Mouse (Mus musculus) limb, embryonic 11.5 days (tissue): ENCODE data around the gene Rfxank. TPM values are rescaled to one million over a fixed set of nuclear protein-coding genes. Genes with fewer than 3 reads are reported as not detected.

Experiments
- ATAC-seq: fragments of 200-750 bp; cut with Nextera tagmentation; 2 replicates; pipeline ENCODE4 v1.8.0; 2017; ENCODE audit warnings: low read depth; ENCODE audit not compliant: insufficient number of reproducible peaks, low FRiP score, low TSS enrichment
- DNase-seq: peaks from one replicate; pipeline ENCODE4 v3.0.0-alpha.2; 2015; ENCODE audit warnings: low spot score
- H3K27ac ChIP-seq: fragments of 300-500 bp; sonication (generic); replicated peaks from 2 replicates; pipeline ENCODE4 v1.5.1; 2014; ENCODE audit warnings: low read depth, mild to moderate bottlenecking, low read length
- H3K27me3 ChIP-seq: fragments of 300-500 bp; sonication (generic); 2 replicates; pipeline ENCODE4 v1.6.1; 2014; ENCODE audit warnings: mild to moderate bottlenecking, low read length, mixed read lengths; ENCODE audit not compliant: control insufficient read depth, insufficient read depth
- H3K36me3 ChIP-seq: fragments of 300-500 bp; sonication (generic); 2 replicates; pipeline ENCODE4 v1.6.1; 2014; ENCODE audit warnings: mild to moderate bottlenecking, low read length, moderate library complexity, mixed read lengths; ENCODE audit not compliant: control insufficient read depth, insufficient read depth
- H3K4me1 ChIP-seq: fragments of 300-500 bp; sonication (generic); 2 replicates; pipeline ENCODE4 v1.6.1; 2014; ENCODE audit warnings: low read length, mixed read lengths; ENCODE audit not compliant: control insufficient read depth, insufficient read depth
- H3K4me2 ChIP-seq: fragments of 300-500 bp; sonication (generic); 2 replicates; pipeline ENCODE4 v1.6.1; 2014; ENCODE audit warnings: low read depth, mild to moderate bottlenecking, moderate library complexity; ENCODE audit not compliant: severe bottlenecking
- H3K4me3 ChIP-seq: fragments of 300-500 bp; sonication (generic); 2 replicates; pipeline ENCODE4 v1.5.1; 2014; ENCODE audit warnings: low read depth, low read length
- H3K9ac ChIP-seq: fragments of 300-500 bp; sonication (generic); 2 replicates; pipeline ENCODE4 v1.6.1; 2014; ENCODE audit warnings: mild to moderate bottlenecking, low read length
- H3K9me3 ChIP-seq: fragments of 300-500 bp; sonication (generic); 2 replicates; pipeline ENCODE4 v1.6.1; 2016; ENCODE audit warnings: low read length; ENCODE audit not compliant: control insufficient read depth
- WGBS: fragments of 180-500 bp; shearing (Covaris S2); extraction: QIAGEN DNeasy Blood & Tissue Kit; methylation state at CpG from one replicate; pipeline ENCODE4 v1.1.7; 2014; 5-methylcytosine and 5-hydroxymethylcytosine counted together
- polyA plus RNA-seq: library from polyadenylated mRNA; unstranded; fragments of >200 nt; fragmentation: Nextera tagmentation; extraction: Ambion mirVana; gene quantifications from 2 replicates; pipeline ENCODE4 v1.2.1, GENCODE M21; 2014

The Rfxank gene
- polyA plus RNA-seq, 1 experiment from 2014 or later = 20.0 TPM

- DNase-seq (no peak), ATAC-seq (no peak)
- Histone ChIP-seq H3K9ac (no peak overlapping the region), H3K4me2 (no peak overlapping the region), H3K27me3 (peaks cover 56% of the 10 kb centered on the region), H3K4me1 (no peaks in the 10 kb centered on the region), H3K36me3 (no peaks in the 10 kb centered on the region), H3K9me3 (no peaks in the 10 kb centered on the region; the same call in 1 of the 2 replicates), H3K27ac (no peak overlapping the region), H3K4me3 (no peak overlapping the region)
- WGBS = 42% methylated on average over 23 of the region's 23 CpGs
These were observed 27.7 kb downstream of the Rfxank start for GRCm38 (mm10) chr8:70111192-70111795.

- H3K4me1 ChIP-seq = no peaks in the 10 kb centered on the region
- ATAC-seq = no peak
- 96% methylated on average over 2 of the region's 2 CpGs for WGBS
- no peak overlapping the region for H3K4me2 ChIP-seq
- no peak overlapping the region for H3K9ac ChIP-seq
- peaks cover 55% of the 10 kb centered on the region for H3K27me3 ChIP-seq
- H3K9me3 ChIP-seq = no peaks in the 10 kb centered on the region; the same call in 1 of the 2 replicates
- no peak for DNase-seq
- H3K4me3 ChIP-seq = no peak overlapping the region
- no peaks in the 10 kb centered on the region for H3K36me3 ChIP-seq
- no peak overlapping the region for H3K27ac ChIP-seq
These were observed 28.5 kb downstream of the Rfxank start for GRCm38 (mm10) chr8:70110451-70110850.

GRCm38 (mm10) chr8:70104922-70105321 is 34.0 kb downstream of the Rfxank start:
- 79% methylated on average over 7 of the region's 7 CpGs for WGBS
- Histone ChIP-seq H3K27ac (no peak overlapping the region), H3K4me1 (no peaks in the 10 kb centered on the region), H3K27me3 (peaks cover 3% of the 10 kb centered on the region), H3K36me3 (no peaks in the 10 kb centered on the region), H3K9ac (no peak overlapping the region), H3K4me3 (no peak overlapping the region), H3K4me2 (no peak overlapping the region), H3K9me3 (no peaks in the 10 kb centered on the region)
- no peak for ATAC-seq
- DNase-seq = no peak

- H3K36me3 ChIP-seq = no peaks in the 10 kb centered on the region
- no peak overlapping the region for H3K4me2 ChIP-seq
- H3K27me3 ChIP-seq = peaks cover 3% of the 10 kb centered on the region; the same call in 1 of the 2 replicates
- H3K9ac ChIP-seq = no peak overlapping the region
- no peaks in the 10 kb centered on the region for H3K9me3 ChIP-seq
- H3K4me3 ChIP-seq = no peak overlapping the region
- no peak overlapping the region for H3K27ac ChIP-seq
- no peak for ATAC-seq
- 21% methylated on average over 6 of the region's 6 CpGs for WGBS
- no peak for DNase-seq
- no peaks in the 10 kb centered on the region for H3K4me1 ChIP-seq
These were observed 34.4 kb downstream of the Rfxank start for GRCm38 (mm10) chr8:70104506-70104905.

- H3K4me2 ChIP-seq = no peak overlapping the region
- H3K4me1 ChIP-seq = no peaks in the 10 kb centered on the region
- no peaks in the 10 kb centered on the region for H3K27me3 ChIP-seq
- no peak overlapping the region for H3K9ac ChIP-seq
- no peak for DNase-seq
- H3K4me3 ChIP-seq = no peak overlapping the region
- H3K9me3 ChIP-seq = no peaks in the 10 kb centered on the region
- no peaks in the 10 kb centered on the region for H3K36me3 ChIP-seq
- no peak overlapping the region for H3K27ac ChIP-seq
- ATAC-seq = no peak
- 81% methylated on average over 8 of the region's 8 CpGs for WGBS
These were observed 38.7 kb downstream of the Rfxank start for GRCm38 (mm10) chr8:70100241-70100640.

GRCm38 (mm10) chr8:70099276-70099675 is 39.7 kb downstream of the Rfxank start:
- H3K4me2 ChIP-seq = no peak overlapping the region
- no peaks in the 10 kb centered on the region for H3K4me1 ChIP-seq
- ATAC-seq (no peak), DNase-seq (no peak)
- H3K27ac ChIP-seq = no peak overlapping the region
- H3K27me3 ChIP-seq = no peaks in the 10 kb centered on the region
- no peaks in the 10 kb centered on the region for H3K9me3 ChIP-seq
- no peak overlapping the region for H3K9ac ChIP-seq
- H3K4me3 ChIP-seq = no peak overlapping the region
- H3K36me3 ChIP-seq = no peaks in the 10 kb centered on the region
- WGBS = 70% methylated on average over 8 of the region's 8 CpGs

GRCm38 (mm10) chr8:70092786-70093185 is 46.2 kb downstream of the Rfxank start:
- Histone ChIP-seq H3K27me3 (peaks cover 27% of the 10 kb centered on the region), H3K4me1 (peaks cover 4% of the 10 kb centered on the region; the same call in 1 of the 2 replicates), H3K27ac (no peak overlapping the region), H3K4me2 (no peak overlapping the region), H3K4me3 (no peak overlapping the region), H3K36me3 (no peaks in the 10 kb centered on the region), H3K9ac (no peak overlapping the region), H3K9me3 (no peaks in the 10 kb centered on the region)
- 49% methylated on average over 8 of the region's 8 CpGs for WGBS
- DNase-seq (no peak), ATAC-seq (no peak)

GRCm38 (mm10) chr8:70089296-70089960 is 49.5 kb downstream of the Rfxank start:
- H3K4me3 ChIP-seq = no peak overlapping the region
- no peaks in the 10 kb centered on the region for H3K9me3 ChIP-seq
- H3K4me2 ChIP-seq = no peak overlapping the region
- ATAC-seq (no peak), DNase-seq (no peak)
- H3K27ac ChIP-seq = no peak overlapping the region
- H3K36me3 ChIP-seq = no peaks in the 10 kb centered on the region
- H3K4me1 ChIP-seq = peaks cover 6% of the 10 kb centered on the region
- H3K9ac ChIP-seq = no peak overlapping the region
- WGBS = 67% methylated on average over 9 of the region's 9 CpGs
- H3K27me3 ChIP-seq = peaks cover 60% of the 10 kb centered on the region
